Mouse (Mus musculus) splenic B cell, adult 2 months (primary cell): ENCODE data around the gene Entpd3.

Experiments used
- DNase-seq: peaks from one replicate; pipeline ENCODE4 v3.0.0-alpha.2; 2011; ENCODE audit warnings: low read depth, low spot score
- H3K27me3 ChIP-seq: 2 replicates; pipeline ENCODE4 v1.6.1; 2012; ENCODE audit warnings: mild to moderate bottlenecking, low read length, moderate library complexity, mixed read lengths; ENCODE audit not compliant: control insufficient read depth, poor library complexity, insufficient read depth, severe bottlenecking
- H3K36me3 ChIP-seq: 2 replicates; pipeline ENCODE4 v1.6.1; 2012; ENCODE audit warnings: mild to moderate bottlenecking, low read length, moderate library complexity, mixed read lengths; ENCODE audit not compliant: control insufficient read depth, poor library complexity, insufficient read depth, severe bottlenecking

The Entpd3 gene

GRCm38 (mm10) chr9:120564247-120564646 lies 24.6 kb downstream of the Entpd3 start:
- Histone ChIP-seq H3K27me3 (no peaks in the 10 kb centered on the region; the same call in 1 of the 2 replicates), H3K36me3 (no peaks in the 10 kb centered on the region)
- no peak for DNase-seq

DNA sequence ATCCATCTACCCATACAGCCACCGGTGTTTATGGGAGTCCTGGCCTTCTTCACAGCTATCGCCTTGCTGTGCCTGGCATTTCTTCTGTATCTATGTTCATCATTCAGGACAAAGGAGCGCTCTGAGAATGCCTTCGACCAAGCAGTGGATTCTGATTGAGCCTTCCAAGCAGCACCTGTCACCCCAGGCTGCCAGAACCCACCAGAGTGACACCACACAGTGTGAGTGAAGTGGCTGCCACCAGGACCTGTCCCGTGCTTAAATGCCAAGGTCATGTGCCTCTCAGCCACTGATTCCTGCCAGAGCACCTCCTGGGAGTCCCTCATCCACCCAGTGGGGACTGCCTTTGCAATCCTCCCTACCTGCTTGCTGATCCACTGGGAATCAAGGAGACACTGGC lies 26.8 kb downstream of the Entpd3 start:
- no peak for DNase-seq

DNA sequence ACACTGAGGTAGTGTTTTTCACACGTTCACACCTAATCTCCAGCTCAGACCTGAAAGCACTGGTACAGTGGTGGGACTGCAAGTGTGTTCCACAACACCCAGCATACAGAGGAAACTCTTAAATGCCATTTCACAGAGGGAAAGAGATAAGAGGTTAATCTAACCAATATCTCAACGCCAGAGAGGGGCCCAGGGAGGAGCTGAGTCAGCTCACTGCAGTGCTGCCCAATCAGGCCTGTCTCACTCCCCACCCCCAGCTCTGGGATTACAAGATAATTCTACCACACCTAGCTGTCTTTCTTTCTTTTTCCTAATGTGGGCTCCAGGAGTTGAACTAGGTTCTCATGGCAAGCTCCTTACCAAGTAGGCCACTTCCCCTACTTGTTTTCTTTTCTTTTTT lies 29.3 kb downstream of the Entpd3 start:
- DNase-seq = no peak
- Histone ChIP-seq H3K36me3 (no peaks in the 10 kb centered on the region; the same call in none of the 2 replicates), H3K27me3 (no peaks in the 10 kb centered on the region; the same call in 1 of the 2 replicates)

More for the DNA sequence above, 26.8 kb downstream of the Entpd3 start:
- no peaks in the 10 kb centered on the region; the same call in 1 of the 2 replicates for H3K27me3 ChIP-seq
- H3K36me3 ChIP-seq = no peaks in the 10 kb centered on the region

DNA sequence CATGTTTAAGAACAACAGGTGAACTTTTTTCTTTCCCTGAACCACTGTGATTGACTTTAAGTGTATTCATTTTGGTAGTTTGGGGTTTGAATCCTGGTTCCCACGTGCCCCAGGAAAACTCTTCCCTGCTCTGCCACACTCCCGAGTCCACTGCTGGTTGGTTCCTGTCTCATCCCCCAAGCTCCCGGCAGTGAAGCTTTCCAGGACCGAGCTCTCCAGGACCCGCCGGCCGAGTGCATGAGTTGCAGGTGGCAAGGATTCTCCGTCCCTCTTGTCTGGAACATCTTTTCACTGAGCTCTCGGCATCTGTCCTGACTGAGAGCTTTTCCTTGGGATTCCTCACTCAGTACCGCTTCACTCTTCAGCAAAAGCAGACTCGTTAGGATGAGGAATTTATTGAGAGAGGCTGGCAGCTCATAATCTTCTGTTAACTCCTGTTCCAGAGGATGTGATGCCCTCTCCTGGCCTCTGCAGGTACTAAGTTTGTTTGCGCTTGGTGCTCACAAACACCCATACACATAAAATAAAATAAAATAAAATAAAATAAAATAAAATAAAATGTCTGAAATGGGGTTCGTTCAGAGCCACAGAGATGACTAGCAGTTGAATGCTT lies 30.2 kb downstream of the Entpd3 start:
- DNase-seq = peak; percentile 58
- peaks cover 2% of the 10 kb centered on the region for H3K36me3 ChIP-seq
- no peaks in the 10 kb centered on the region; the same call in 1 of the 2 replicates for H3K27me3 ChIP-seq

DNA sequence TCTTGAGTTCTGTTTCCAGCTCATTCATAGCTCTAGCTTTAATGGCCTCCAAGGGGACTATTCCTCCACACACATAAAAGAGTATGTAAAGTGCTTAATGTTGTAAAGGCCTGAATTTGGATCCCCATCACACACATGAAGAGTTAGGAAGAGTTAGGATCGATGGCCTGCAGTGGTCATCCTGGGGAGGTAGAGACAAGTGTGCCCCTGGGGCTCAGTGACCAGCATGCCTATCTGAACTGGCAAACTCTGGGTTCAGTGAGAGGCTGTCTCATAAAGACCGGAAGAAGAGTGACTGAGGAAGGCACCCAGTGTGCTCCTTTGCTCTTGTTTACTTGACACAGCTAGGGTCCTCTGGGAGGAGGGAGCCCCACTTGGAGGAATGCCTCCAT lies 30.7 kb downstream of the Entpd3 start:
- Histone ChIP-seq H3K27me3 (no peaks in the 10 kb centered on the region; the same call in 1 of the 2 replicates), H3K36me3 (peaks cover 4% of the 10 kb centered on the region)
- DNase-seq = no peak

DNA sequence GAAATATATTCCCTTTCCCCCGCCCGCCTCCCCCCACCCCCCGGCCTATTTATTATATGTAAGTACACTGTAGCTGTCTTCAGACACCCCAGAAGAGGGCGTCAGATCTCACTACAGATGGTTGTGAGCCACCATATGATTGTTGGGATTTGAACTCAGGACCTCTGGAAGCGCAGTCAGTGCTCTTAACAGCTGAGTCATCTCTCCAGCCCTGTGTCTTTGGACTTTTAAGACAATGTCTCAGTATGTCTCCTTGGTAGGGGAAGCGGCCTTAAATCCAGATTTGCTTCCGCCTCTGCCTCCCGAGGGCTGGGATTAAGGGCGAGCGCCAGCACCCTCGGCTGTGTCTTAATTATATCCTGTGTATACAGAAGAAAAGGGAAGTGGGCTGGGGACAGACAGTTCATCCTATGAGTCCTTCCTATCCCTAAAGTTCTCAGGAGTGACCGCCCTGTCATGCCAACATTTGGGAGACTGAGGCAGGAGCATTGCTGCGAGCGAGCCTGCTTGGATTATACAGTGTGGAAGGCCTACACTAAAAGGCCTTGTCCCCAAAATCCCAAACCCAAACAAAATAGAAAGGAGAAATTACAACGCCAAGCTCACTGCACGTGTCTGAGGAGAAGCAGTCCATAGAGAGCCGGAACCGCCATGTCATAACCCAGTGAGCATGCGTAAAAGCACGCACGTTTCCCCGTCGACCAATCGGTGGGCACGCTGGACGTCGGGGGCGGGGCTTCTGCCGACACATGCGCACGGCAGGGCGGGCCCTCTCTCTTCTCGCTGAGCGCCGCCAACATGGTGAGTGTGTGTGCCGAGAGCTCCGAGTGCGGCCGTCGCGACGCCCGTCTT lies 31.3 kb downstream of the Entpd3 start, which contains the start of gene Rpl14:
TSS of gene Rpl14 (plus strand) at position 704 of the 852 bp plus-strand sequence.
- Histone ChIP-seq H3K27me3 (no peaks in the 10 kb centered on the region; the same call in 1 of the 2 replicates), H3K36me3 (peaks cover 4% of the 10 kb centered on the region)
- DNase-seq = peak; percentile 98

GRCm38 (mm10) chr9:120571593-120572385 lies 32.2 kb downstream of the Entpd3 start:
- no peaks in the 10 kb centered on the region for H3K27me3 ChIP-seq
- no peak for DNase-seq
- H3K36me3 ChIP-seq = peaks cover 4% of the 10 kb centered on the region

GRCm38 (mm10) chr9:120575748-120576661 lies 36.4 kb downstream of the Entpd3 start:
- DNase-seq = peak; percentile 68
- Histone ChIP-seq H3K36me3 (peaks cover 4% of the 10 kb centered on the region), H3K27me3 (no peaks in the 10 kb centered on the region)

- DNase-seq = no peak
- no peaks in the 10 kb centered on the region for H3K27me3 ChIP-seq
Measured at GRCm38 (mm10) chr9:120576662-120577013, 37.0 kb downstream of the Entpd3 start.

GRCm38 (mm10) chr9:120577133-120577651 lies 37.6 kb downstream of the Entpd3 start:
- peaks cover 4% of the 10 kb centered on the region for H3K36me3 ChIP-seq
- H3K27me3 ChIP-seq = no peaks in the 10 kb centered on the region
- peak; percentile 98 for DNase-seq

More at GRCm38 (mm10) chr9:120576662-120577013, 37.0 kb downstream of the Entpd3 start:
- H3K36me3 ChIP-seq = peaks cover 4% of the 10 kb centered on the region

DNA sequence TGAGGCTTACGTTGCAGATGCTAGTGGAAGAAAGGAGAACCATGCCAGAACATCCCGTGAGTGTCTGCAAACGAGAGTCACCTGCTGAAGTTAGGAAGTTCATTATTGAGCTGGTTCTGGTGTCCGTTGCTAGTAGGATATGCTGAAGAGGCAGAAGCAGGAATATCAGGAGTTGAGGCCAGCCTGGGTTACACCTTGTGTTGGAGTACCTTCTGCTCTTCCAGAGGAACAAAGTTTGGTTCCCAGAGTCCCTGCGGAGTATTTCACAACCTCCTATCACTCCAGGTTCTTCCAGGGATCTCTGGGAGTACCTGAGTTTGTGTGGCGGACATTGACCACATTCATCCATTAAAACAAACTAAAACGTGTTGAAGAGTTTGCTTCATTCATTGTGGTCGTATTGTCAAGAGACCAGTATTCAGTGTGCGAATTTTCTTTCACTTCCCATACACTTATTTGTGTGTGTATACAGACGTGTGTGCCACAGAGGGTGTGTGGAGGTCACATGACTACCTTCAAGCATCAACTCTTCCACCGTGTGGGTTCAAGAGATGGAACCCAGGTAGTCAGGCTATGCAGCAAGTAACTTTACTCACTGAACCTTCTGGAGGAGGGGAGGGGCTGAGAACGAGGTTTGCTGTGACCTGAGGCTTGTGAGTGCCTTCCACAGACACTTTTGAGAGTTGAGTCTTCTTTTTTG lies 38.2 kb downstream of the Entpd3 start:
- Histone ChIP-seq H3K36me3 (peaks cover 4% of the 10 kb centered on the region), H3K27me3 (no peaks in the 10 kb centered on the region)
- DNase-seq = peak; percentile 59

- Histone ChIP-seq H3K36me3 (peaks cover 4% of the 10 kb centered on the region; the same call in 1 of the 2 replicates), H3K27me3 (no peaks in the 10 kb centered on the region)
- peak; percentile 64 for DNase-seq
Measured at GRCm38 (mm10) chr9:120578701-120579100, 39.1 kb downstream of the Entpd3 start.

- no peak for DNase-seq
- Histone ChIP-seq H3K27me3 (no peaks in the 10 kb centered on the region), H3K36me3 (peaks cover 2% of the 10 kb centered on the region; the same call in 1 of the 2 replicates)
Measured at GRCm38 (mm10) chr9:120579808-120580207, 40.2 kb downstream of the Entpd3 start.
